Mouse (Mus musculus): Measurements from ENCODE around the gene Magohb.

The Magohb gene

GRCm38 (mm10) chr6:131262009-131262408 lies 31.0 kb downstream of the Magohb start:
- DNase-seq (ENCODE audit: low spot score), result no peak

- DNase-seq (ENCODE audit: low spot score), result no peak
Observed at GRCm38 (mm10) chr6:131247206-131247605, 45.8 kb downstream of the Magohb start, which contains the start of gene Klra2. TSS of gene Klra2 (minus strand) at chr6:131247362.

GRCm38 (mm10) chr6:131245081-131245480 lies 48.0 kb downstream of the Magohb start:
- DNase-seq (ENCODE audit: low spot score), result no peak
